Mouse (Mus musculus) stomach, embryonic 15.5 days (tissue): Measurements from ENCODE around the gene Armc3. TPM values are rescaled to one million over a fixed set of nuclear protein-coding genes. Genes with fewer than 3 reads are reported as not detected.
"Not testable (repeated sequence)": the region's sequence is repeated elsewhere in the genome, so short reads cannot be mapped to it uniquely, and the experiment has no call there.

Source experiments
- ATAC-seq: fragments of 200-750 bp; cut with Nextera tagmentation; 2 replicates; pipeline ENCODE4 v1.8.0; 2017; ENCODE audit warnings: low read depth, moderate number of reproducible peaks, moderate TSS enrichment; ENCODE audit not compliant: insufficient read depth, low FRiP score
- H3K27ac ChIP-seq: fragments of 300-500 bp; sonication (generic); 2 replicates; pipeline ENCODE4 v1.5.1; 2015; ENCODE audit warnings: mild to moderate bottlenecking, inconsistent platforms
- H3K27me3 ChIP-seq: fragments of 300-500 bp; sonication (generic); replicated peaks from 2 replicates; pipeline ENCODE4 v1.6.1; 2015; ENCODE audit warnings: inconsistent platforms
- H3K36me3 ChIP-seq: fragments of 300-500 bp; sonication (generic); 2 replicates; pipeline ENCODE4 v1.6.1; 2015; ENCODE audit warnings: inconsistent platforms
- H3K4me1 ChIP-seq: fragments of 300-500 bp; sonication (generic); 2 replicates; pipeline ENCODE4 v1.6.1; 2015; ENCODE audit warnings: inconsistent platforms
- H3K4me2 ChIP-seq: fragments of 300-500 bp; sonication (generic); 2 replicates; pipeline ENCODE4 v1.6.1; 2015; ENCODE audit warnings: mild to moderate bottlenecking, inconsistent platforms
- H3K4me3 ChIP-seq: fragments of 300-500 bp; sonication (generic); replicated peaks from 2 replicates; pipeline ENCODE4 v1.5.1; 2015; ENCODE audit warnings: inconsistent platforms
- H3K9ac ChIP-seq: fragments of 300-500 bp; sonication (generic); 2 replicates; pipeline ENCODE4 v1.6.1; 2015; ENCODE audit warnings: inconsistent platforms
- H3K9me3 ChIP-seq: fragments of 300-500 bp; sonication (generic); 2 replicates; pipeline ENCODE4 v1.6.1; 2016; ENCODE audit warnings: inconsistent platforms
- WGBS: fragments of 180-500 bp; shearing (Covaris S2); methylation state at CpG from one replicate; pipeline ENCODE4 v1.1.7; 2015; 5-methylcytosine and 5-hydroxymethylcytosine counted together
- polyA plus RNA-seq: library from polyadenylated mRNA; unstranded; fragments of >200 nt; fragmentation: Nextera tagmentation; extraction: Ambion mirVana; gene quantifications from 2 replicates; pipeline ENCODE4 v1.2.1, GENCODE M21; 2015

The Armc3 gene
- polyA plus RNA-seq, 1 experiment from 2014 or later, result 0.14 TPM

DNA sequence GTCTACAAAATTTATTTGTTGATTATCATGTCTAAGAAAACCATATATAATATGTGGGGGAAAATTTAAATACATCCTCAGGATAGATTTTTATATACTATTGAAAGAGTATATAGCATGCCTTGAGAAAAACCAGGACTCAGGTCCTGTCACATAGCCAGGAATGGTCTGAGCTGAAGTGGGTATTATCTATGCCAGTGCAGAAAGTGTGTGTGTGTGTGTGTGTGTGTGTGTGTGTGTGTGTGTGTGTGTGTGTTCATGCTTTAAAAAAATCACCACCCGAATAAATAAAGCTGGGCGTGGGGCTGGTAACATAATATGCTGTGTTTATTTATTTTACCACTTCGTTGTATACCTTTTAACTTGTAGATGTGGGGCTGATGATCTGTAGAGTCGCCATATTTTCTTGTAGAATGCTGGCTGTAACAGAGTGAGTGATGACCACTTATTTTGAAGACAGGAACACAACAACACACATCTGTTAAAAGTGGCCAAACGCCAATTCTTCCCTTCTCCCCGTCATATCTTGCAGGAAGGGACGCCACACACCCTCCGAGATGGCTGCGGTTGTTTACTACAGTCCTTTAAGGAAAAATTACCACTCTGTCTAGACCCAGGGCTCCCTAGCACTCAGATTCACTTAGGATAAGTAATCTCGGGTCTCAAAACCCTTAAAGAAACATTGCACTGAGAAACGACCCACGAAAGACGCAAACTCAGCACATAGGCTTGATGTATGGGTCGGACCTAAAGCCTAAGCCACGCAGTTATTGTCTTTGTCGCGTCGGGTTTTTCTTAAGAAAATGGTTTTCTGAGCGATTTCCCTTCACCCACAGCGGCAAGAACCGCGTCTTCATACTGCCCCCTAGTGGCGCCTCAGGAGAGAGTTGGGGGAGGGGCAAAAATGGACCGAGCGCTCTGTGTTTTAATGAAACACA is 76.8 kb downstream of the Armc3 start:
- H3K4me2 ChIP-seq, result peak overlapping the region; percentile 71
- no peak overlapping the region for H3K9ac ChIP-seq
- H3K36me3 ChIP-seq, result no peaks in the 10 kb centered on the region
- peak overlapping the region; percentile 44 for H3K4me3 ChIP-seq
- peak overlapping the region; percentile 66 for H3K27ac ChIP-seq
- peak; percentile 72 for ATAC-seq
- no peaks in the 10 kb centered on the region for H3K9me3 ChIP-seq
- no peaks in the 10 kb centered on the region for H3K27me3 ChIP-seq
- 5% methylated on average over 25 of the region's 25 CpGs for WGBS
- no peaks in the 10 kb centered on the region; the same call in 1 of the 2 replicates for H3K4me1 ChIP-seq

DNA sequence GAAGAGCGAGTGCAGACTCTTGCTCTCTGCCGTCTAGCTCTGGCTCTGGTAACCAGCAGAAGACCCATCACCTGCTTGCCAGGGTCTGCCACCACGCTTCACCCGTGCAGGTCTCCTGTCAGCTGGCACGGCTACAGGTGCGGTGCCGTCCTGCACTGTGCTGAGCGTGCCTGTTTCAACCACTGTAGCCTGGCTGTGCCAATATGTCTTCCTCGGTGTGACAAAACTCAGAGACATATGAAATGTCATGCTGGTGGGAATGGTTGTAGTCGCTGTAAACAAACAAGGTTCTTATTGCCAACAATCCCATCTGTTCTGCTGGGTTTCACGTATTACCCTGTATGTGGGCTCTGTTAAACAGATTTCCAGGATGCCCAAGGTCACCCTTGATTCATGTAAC is 81.2 kb downstream of the Armc3 start:
- Histone ChIP-seq H3K27me3 (no peaks in the 10 kb centered on the region), H3K36me3 (no peaks in the 10 kb centered on the region), H3K4me3 (no peak overlapping the region), H3K9ac (no peak overlapping the region), H3K4me1 (no peaks in the 10 kb centered on the region), H3K4me2 (no peak overlapping the region), H3K9me3 (no peaks in the 10 kb centered on the region), H3K27ac (no peak overlapping the region)
- no peak for ATAC-seq
- WGBS, result 81% methylated on average over 11 of the region's 11 CpGs

DNA sequence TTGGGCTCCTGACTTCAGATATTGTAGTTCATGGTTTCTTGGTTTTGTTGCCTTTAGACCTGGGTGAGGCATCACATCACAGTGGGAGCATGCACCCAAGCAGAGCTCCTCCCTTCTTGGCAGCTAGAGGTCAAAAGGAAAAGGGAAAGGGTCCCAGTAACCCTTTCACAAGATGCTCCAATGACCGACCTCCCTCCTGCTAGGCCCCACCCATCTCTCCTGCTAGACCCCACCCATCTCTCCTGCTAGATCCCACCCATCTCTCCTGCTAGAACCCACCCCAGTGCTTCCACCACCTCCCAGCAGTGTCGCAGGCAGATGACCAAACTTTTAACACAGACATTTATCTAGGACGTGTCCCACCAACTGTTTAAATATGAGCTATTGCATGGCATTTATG is 93.3 kb downstream of the Armc3 start:
- ATAC-seq, result no peak
- no peaks in the 10 kb centered on the region for H3K4me1 ChIP-seq
- H3K27me3 ChIP-seq, result no peaks in the 10 kb centered on the region
- H3K27ac ChIP-seq, result no peak overlapping the region
- H3K4me3 ChIP-seq, result no peak overlapping the region
- no peak overlapping the region for H3K9ac ChIP-seq
- no peaks in the 10 kb centered on the region for H3K36me3 ChIP-seq
- 43% methylated on average over 3 of the region's 3 CpGs for WGBS
- no peak overlapping the region for H3K4me2 ChIP-seq
- no peaks in the 10 kb centered on the region for H3K9me3 ChIP-seq

DNA sequence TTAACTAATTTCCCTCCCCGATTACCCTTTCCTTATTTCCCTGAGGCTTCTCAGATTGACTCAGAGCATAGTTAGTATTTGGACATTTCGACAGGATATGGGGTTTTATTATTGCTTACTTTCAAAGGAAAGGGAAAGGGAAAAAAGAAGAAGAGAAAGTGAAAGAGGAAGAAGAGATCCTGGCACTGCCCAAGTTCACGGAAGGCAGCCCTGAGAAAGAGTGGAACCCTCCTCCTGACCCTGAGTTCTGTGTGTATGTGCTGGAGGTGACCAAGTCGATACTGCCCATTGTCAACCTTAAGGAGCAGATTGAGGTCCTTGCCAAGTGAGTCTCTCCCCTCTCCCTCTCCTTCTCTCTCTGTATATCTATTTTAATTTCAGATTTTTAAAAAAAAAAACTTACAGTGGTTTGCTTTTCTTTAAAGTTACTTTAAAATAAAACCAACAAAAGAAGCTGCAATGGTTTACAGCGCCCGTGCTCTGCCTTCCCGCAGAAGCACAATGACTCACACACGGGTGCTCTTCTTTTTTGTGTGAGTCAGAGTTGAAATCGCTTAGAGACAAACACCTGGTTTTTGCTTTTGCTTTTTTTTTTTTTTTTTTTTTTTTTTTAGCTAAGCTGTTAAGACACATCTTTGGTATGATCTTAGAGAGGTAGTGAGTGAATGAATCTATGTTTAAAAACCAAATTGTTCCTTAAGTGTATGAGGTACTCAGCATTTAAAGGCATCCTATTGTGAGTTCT is 101.4 kb downstream of the Armc3 start:
- ATAC-seq, result no peak
- WGBS, result 65% methylated on average over 9 of the region's 9 CpGs

DNA sequence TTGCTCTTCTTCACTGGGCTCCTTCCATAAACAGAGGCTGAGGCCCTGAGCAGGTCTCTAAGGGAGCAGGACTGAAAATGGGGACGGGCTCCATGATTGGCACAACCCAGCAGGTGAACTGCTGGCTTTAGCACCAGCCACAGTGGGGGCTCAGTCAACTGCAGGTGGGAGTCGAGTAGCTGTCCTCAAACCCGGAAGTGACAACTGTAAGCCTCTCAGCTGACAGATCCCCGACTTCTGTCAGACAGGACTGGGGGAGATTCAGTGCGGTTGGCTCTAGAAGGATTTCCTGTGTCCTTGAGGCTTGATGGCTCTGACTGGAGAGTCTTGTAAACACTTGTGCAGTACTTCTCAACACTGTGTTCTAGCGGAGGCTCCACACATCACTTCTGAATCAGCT is 102.1 kb downstream of the Armc3 start:
- Histone ChIP-seq H3K9ac (no peak overlapping the region), H3K27me3 (no peaks in the 10 kb centered on the region), H3K27ac (no peak overlapping the region), H3K4me3 (no peak overlapping the region), H3K36me3 (no peaks in the 10 kb centered on the region), H3K9me3 (no peaks in the 10 kb centered on the region), H3K4me2 (no peak overlapping the region), H3K4me1 (0 out of 2 replicates have a peak, but pooled peaks cover 3% of the 10 kb centered on the region)
- WGBS, result 17% methylated on average over 6 of the region's 6 CpGs
- no peak for ATAC-seq

More for the DNA sequence above, 101.4 kb downstream of the Armc3 start:
- Histone ChIP-seq H3K27me3 (no peaks in the 10 kb centered on the region), H3K9ac (no peak overlapping the region), H3K4me1 (0 out of 2 replicates have a peak, but pooled peaks cover 3% of the 10 kb centered on the region), H3K4me2 (no peak overlapping the region), H3K27ac (no peak overlapping the region), H3K36me3 (no peaks in the 10 kb centered on the region), H3K4me3 (no peak overlapping the region), H3K9me3 (no peaks in the 10 kb centered on the region)

DNA sequence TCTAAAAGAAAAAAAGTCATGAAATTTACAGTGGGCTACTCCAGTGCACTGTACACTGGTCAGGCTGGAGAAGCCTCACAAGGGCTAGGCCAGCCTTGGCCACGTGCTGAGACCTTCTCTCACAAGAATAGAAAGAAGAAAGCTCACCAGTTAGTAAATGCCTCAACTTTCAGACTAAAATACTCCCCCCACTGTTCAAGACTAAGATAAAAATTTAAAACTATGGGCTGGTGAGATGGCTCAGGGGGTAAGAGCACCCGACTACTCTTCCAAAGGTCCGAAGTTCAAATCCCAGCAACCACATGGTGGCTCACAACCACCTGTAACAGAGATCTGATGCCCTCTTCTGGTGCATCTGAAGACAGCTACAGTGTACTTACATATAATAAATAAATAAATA is 104.0 kb downstream of the Armc3 start:
- H3K9ac ChIP-seq, ATAC-seq, H3K9me3 ChIP-seq, H3K36me3 ChIP-seq, H3K4me1 ChIP-seq, H3K27me3 ChIP-seq, H3K4me2 ChIP-seq, H3K4me3 ChIP-seq, H3K27ac ChIP-seq: not testable (repeated sequence)
- WGBS, result 82% methylated on average over 3 of the region's 3 CpGs

DNA sequence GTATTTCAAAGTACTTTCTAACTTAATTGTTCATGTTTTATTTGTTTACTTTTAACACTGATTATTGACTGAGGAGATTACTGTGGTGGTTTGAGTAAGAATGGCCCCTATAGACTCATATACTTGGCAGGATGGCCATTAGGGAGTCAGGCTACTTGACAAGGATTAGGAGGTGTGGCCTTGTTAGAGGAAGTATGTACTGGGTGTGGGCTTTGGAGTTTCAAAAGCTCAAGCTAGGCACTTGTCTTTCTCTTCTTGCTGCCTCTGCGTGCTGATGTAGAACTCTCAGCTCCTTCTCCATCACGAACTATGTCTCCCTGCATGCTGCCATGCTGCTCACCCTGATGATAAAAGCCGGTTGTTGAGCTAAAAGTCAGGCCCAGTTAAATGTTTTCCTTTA is 111.4 kb downstream of the Armc3 start:
- no peaks in the 10 kb centered on the region for H3K36me3 ChIP-seq
- no peaks in the 10 kb centered on the region for H3K4me1 ChIP-seq
- H3K4me3 ChIP-seq, result no peak overlapping the region
- no peak overlapping the region for H3K4me2 ChIP-seq
- 88% methylated on average over 3 of the region's 3 CpGs for WGBS
- no peak for ATAC-seq
- H3K27ac ChIP-seq, result no peak overlapping the region
- H3K9me3 ChIP-seq, result no peaks in the 10 kb centered on the region
- H3K9ac ChIP-seq, result no peak overlapping the region
- H3K27me3 ChIP-seq, result no peaks in the 10 kb centered on the region

DNA sequence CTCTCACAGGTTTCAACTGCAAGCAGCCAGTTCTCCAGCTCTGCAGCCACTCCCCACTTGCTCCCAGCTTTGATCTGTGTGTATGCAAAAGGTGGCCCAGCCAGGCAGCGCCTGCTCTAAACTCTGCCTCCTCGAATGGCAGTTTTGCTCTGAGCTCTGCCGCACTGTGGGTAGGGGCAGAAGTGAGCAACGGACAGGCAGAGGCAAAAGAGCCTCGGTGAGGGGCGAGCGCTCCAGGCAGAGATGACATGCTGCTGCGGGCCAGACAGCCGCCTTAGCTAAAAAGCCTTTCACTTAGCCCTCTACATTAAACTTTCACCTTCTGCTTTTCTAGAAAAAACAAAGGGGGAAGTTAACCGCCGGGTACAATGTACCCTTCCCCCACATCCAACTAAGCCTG is 117.0 kb downstream of the Armc3 start:
- Histone ChIP-seq H3K27me3 (no peaks in the 10 kb centered on the region), H3K36me3 (no peaks in the 10 kb centered on the region), H3K4me3 (no peak overlapping the region), H3K9me3 (no peaks in the 10 kb centered on the region), H3K27ac (no peak overlapping the region), H3K4me1 (no peaks in the 10 kb centered on the region), H3K4me2 (no peak overlapping the region), H3K9ac (no peak overlapping the region)
- 50% methylated on average over 11 of the region's 11 CpGs for WGBS
- no peak for ATAC-seq

DNA sequence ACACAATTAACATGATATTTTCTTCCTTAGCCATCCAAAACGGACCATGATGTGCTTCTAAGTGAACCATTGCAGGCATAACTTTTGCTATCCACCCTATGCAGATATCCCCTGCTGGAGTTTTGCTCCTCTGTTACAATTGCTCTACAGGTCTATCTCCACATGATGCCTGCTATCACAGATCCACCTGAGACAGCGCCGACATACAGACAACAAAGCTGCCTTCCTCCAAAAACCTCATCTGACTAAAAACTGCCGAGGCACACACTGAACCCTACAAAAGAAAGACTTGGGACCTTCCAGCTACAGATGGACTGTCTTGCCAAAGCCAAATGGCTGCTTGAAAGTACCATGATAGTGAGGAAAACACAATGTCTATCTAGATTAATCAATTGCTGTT is 117.6 kb downstream of the Armc3 start:
- Histone ChIP-seq H3K4me1 (no peaks in the 10 kb centered on the region), H3K36me3 (no peaks in the 10 kb centered on the region), H3K4me2 (no peak overlapping the region), H3K27me3 (no peaks in the 10 kb centered on the region), H3K9me3 (no peaks in the 10 kb centered on the region), H3K9ac (no peak overlapping the region), H3K27ac (no peak overlapping the region), H3K4me3 (no peak overlapping the region)
- WGBS, result 80% methylated on average over 4 of the region's 4 CpGs
- no peak for ATAC-seq

DNA sequence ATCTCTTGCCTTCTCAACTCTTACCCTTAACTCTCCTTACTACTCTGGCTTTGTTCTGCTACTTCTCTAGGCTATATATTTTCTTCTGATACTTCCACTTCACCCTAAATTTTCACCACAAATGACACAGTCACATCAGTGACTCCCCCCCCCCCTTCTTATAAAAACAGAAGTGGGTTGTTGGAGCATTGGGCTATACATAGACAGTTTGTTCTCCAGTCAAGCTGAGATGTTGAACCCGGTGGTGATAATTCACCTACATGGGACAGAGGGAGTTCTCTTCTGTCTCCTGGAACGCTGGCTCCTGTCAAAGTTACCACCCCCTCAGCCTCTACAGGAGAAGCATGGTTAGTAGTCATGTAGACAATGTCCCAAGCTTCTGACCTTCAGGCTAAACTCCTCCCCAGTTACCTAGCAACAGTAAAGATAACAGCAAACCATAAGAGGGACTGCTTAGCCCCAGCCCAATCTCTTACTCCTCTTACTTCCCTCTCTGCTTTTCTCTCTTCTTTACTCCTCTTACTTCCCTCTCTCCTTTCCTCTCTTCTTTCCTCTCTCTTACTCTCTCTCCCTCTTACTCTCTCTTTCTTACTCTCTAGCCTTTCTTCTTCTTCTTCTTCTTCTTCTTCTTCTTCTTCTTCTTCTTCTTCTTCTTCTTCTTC is 118.2 kb downstream of the Armc3 start:
- H3K9ac ChIP-seq, H3K27ac ChIP-seq, H3K27me3 ChIP-seq, ATAC-seq, H3K4me2 ChIP-seq, H3K4me3 ChIP-seq, H3K9me3 ChIP-seq, H3K36me3 ChIP-seq, H3K4me1 ChIP-seq: not testable (repeated sequence)
- WGBS, result 75% methylated on average over 2 of the region's 2 CpGs

DNA sequence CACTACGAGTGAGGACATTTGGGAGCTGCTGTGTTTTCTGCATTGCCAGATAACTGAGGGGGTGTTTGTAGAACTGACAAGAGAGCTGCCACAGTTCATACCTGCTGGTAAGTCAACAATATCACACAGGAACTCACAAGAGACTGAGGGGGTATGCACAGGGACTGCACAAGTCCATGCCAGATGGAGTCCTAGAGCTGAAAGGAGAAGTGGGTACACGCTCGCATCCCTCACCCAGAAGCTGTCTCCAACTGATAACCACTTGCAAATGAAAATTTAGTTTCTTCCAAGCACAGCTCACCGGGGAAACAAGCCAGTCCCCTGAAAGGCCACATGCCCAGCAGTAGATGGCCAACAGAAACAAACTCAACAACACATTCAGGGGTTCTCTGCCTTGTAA is 119.4 kb downstream of the Armc3 start:
- Histone ChIP-seq H3K9me3 (no peaks in the 10 kb centered on the region), H3K36me3 (no peaks in the 10 kb centered on the region), H3K27ac (no peak overlapping the region), H3K9ac (no peak overlapping the region), H3K4me3 (no peak overlapping the region), H3K4me1 (no peaks in the 10 kb centered on the region), H3K27me3 (no peaks in the 10 kb centered on the region), H3K4me2 (no peak overlapping the region)
- no peak for ATAC-seq
- WGBS, result 81% methylated on average over 4 of the region's 4 CpGs

DNA sequence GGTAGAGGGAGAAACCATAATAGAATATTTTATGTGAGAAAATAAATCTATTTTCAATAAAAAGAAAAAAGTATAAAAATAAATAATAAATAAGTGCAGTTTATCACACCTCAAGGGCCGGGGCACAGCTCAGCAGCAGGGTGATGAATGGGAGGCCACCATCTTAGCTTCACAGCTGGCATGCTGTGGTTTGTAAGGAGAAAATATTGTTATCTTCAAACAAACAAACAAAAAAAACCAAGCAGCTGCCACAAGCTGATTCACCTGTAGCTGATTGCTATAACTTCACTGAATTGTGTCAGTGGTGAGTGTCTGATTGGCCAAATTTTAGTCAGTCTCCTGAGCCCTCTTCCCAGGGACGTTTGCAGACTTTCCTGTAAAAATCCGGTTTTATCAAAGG is 120.2 kb downstream of the Armc3 start:
- no peaks in the 10 kb centered on the region for H3K9me3 ChIP-seq
- ATAC-seq, result no peak
- no peaks in the 10 kb centered on the region for H3K4me1 ChIP-seq
- H3K4me2 ChIP-seq, result no peak overlapping the region
- no peak overlapping the region for H3K27ac ChIP-seq
- H3K36me3 ChIP-seq, result no peaks in the 10 kb centered on the region
- WGBS, result 69% methylated on average over 3 of the region's 3 CpGs
- H3K27me3 ChIP-seq, result no peaks in the 10 kb centered on the region
- H3K9ac ChIP-seq, result no peak overlapping the region
- H3K4me3 ChIP-seq, result no peak overlapping the region
